Mouse (Mus musculus): ENCODE measurements around the gene Ahnak.

DNA sequence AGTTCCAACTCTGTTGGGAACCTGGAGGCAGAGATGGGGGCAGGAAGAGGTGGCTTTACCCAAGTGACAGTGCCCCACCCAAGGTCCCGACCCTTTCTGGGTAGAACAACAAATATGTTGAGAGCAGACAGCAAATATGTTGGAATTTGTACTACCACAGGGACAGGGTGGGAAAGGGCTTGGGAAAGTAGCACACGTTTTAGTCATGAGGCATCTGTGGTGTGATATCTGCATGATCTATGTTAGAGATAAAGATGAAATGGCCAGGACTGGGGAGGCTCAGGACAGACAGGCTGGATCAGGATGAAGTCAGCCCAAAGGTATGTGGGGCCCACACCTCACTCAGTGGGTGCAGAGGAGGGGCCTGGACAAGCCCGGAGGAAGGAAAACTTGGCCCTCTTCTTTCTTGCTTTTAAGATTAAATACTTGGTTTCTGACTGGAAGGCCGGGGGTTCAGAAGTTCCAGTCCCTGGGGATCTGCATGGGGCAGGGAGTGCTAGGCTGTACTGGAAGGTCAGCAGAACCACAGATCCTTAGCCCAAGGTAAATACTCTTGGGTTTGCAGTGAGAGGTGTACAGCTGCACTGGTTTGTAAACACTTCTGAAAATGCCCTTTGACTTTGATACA is 117.8 kb downstream of the Ahnak start:
- no peak for TF ChIP-seq POLR2A (IDR thresholded peaks at IDR 0.05; ENCODE audit: borderline replicate concordance, extremely low read depth, low read depth, low read length)
- no peak for TF ChIP-seq CTCF (IDR thresholded peaks at IDR 0.05; ENCODE audit: insufficient read depth, low read length)

All from lung, adult 2 months (tissue).